Mouse (Mus musculus): Measurements from ENCODE around the gene D430041D05Rik. TPM values are rescaled to one million over a fixed set of nuclear protein-coding genes. Genes with fewer than 3 reads are reported as not detected.

D430041D05Rik gene
- polyA plus RNA-seq, 1 experiment from 2014 or later = 1.7 TPM

DNA sequence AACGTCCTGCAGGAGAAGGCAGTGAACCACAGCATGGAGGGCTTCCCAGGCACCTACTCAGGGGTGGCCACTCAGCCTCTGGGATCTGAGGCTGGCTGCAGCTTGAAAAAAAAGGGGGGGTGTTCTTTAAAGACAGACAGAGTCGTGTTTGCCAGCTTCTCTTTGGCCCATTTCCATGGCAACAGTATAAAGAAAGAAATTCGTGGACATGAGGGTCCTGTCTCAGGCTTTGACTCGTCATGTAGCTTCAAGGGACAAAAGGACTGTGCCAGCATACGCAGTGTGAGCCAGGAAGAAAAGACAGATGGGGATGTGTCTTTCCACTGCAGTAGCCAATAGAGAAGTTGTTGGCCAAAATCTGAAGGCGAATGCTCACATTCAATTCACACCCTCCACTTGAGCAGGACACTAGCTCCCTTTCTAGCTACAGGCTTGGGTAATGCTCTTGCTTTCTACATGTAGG lies 42.9 kb downstream of the D430041D05Rik start:
- peak; percentile 47 for DNase-seq (ENCODE audit: low spot score)
- H3K9me3 ChIP-seq = no peaks in the 10 kb centered on the region
- no peaks in the 10 kb centered on the region for H3K36me3 ChIP-seq
- no peak overlapping the region for H3K4me3 ChIP-seq
- H3K4me1 ChIP-seq (replicated peaks) = peaks cover 26% of the 10 kb centered on the region
- 26% methylated on average over 6 of the region's 6 CpGs for WGBS
- peak overlapping the region; percentile 76 for H3K27ac ChIP-seq
- no peaks in the 10 kb centered on the region for H3K27me3 ChIP-seq (ENCODE audit: insufficient read depth, poor library complexity, severe bottlenecking)

DNA sequence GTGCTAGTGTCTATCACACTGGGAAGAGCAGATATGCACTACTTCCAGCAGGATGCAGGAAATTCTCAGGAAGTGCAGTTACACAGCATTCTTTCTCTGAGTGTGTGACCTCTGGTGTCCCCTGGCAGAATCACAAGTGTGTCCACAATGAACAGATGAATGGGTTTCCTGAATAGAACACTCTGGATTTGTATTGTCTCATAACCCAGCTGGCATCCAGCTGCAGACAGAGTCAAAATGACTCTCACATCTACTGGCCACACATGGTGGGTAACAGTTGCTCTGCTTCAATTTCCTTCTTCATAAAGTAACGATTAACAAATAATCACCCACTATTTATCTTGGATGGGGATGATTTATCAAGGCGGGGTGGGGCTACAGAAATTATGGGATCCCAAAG lies 43.5 kb downstream of the D430041D05Rik start:
- no peaks in the 10 kb centered on the region for H3K36me3 ChIP-seq
- no peaks in the 10 kb centered on the region for H3K27me3 ChIP-seq (ENCODE audit: insufficient read depth, poor library complexity, severe bottlenecking)
- H3K4me3 ChIP-seq = no peak overlapping the region
- DNase-seq (ENCODE audit: low spot score) = peak; percentile 12
- peaks cover 26% of the 10 kb centered on the region for H3K4me1 ChIP-seq (replicated peaks)
- 74% methylated on average over 2 of the region's 2 CpGs for WGBS
- H3K27ac ChIP-seq = peak overlapping the region; percentile 76
- no peaks in the 10 kb centered on the region for H3K9me3 ChIP-seq

DNA sequence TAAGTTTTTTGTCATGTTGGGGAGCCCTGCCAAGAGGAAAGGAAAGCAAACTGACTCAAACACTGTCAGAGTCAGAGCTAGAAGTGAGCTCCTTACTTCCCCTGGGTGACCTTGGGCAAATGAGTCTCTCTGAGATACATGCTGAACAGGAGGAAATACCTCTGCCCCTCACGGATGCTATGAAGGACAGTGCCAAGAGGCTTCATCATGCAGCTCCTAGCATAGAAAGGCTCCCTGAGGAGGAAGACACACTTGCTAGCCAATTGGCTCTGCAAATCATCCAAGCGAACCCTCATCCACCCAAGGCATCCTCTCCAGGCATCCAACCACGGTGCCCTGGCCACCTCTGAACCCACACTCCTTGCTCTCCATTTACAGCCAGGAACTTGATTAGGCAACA lies 51.5 kb downstream of the D430041D05Rik start:
- H3K4me1 ChIP-seq (replicated peaks) = no peaks in the 10 kb centered on the region; the same call in 1 of the 2 replicates
- H3K9me3 ChIP-seq = no peaks in the 10 kb centered on the region
- no peak for DNase-seq (ENCODE audit: low spot score)
- no peaks in the 10 kb centered on the region for H3K27me3 ChIP-seq (ENCODE audit: insufficient read depth, poor library complexity, severe bottlenecking)
- 78% methylated on average over 3 of the region's 3 CpGs for WGBS
- H3K27ac ChIP-seq = no peak overlapping the region
- H3K4me3 ChIP-seq = no peak overlapping the region
- no peaks in the 10 kb centered on the region for H3K36me3 ChIP-seq

DNA sequence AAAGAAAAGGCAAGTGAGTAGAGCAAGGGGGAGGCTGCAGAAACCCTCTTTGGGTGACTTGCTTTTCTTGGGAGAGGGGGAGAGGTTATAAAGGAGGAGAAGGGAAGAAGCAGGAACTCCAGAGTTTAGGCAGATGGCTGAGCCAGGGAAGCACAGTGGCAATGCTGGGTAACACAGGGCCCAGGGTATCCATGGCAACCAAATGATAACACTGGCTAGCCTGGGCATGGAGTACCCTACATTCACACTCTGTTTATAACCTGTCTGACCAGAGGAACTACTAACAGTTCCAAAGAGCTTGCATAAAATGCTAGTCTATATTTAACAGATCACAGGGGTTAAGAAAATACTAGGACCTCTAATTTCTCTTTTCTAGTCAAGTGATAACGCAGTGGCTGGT lies 51.9 kb downstream of the D430041D05Rik start:
- Histone ChIP-seq H3K27ac (no peak overlapping the region), H3K4me3 (no peak overlapping the region), H3K9me3 (no peaks in the 10 kb centered on the region), H3K27me3 (ENCODE audit: insufficient read depth, poor library complexity, severe bottlenecking) (no peaks in the 10 kb centered on the region), H3K36me3 (no peaks in the 10 kb centered on the region), H3K4me1 (replicated peaks) (no peaks in the 10 kb centered on the region; the same call in 1 of the 2 replicates)
- no peak for DNase-seq (ENCODE audit: low spot score)
- 95% methylated on average over 1 of the region's 1 CpGs for WGBS

DNA sequence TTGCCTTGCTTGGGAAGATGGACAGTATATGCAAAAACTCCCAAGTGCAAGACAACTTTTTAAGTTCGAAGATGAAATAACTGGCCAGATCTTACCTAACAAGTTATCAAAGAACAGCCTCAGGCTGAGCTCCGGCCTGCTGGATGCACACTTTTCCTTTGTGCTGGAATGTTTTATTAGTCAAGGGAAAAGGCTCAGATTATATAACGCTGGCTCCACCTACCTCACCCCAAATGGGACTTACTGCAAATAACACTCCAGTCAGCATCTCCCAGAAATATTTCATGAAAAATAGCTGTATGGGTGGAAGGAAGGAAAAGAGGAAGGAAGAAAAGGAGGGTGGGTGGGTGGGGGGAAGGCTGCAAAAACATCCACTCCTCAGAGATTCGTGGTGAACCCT lies 54.3 kb downstream of the D430041D05Rik start:
- no peaks in the 10 kb centered on the region for H3K27me3 ChIP-seq (ENCODE audit: insufficient read depth, poor library complexity, severe bottlenecking)
- 88% methylated on average over 4 of the region's 4 CpGs for WGBS
- no peak overlapping the region for H3K4me3 ChIP-seq
- H3K27ac ChIP-seq = no peak overlapping the region
- no peaks in the 10 kb centered on the region for H3K36me3 ChIP-seq
- DNase-seq (ENCODE audit: low spot score) = no peak
- no peaks in the 10 kb centered on the region; the same call in 1 of the 2 replicates for H3K4me1 ChIP-seq (replicated peaks)
- no peaks in the 10 kb centered on the region for H3K9me3 ChIP-seq

DNA sequence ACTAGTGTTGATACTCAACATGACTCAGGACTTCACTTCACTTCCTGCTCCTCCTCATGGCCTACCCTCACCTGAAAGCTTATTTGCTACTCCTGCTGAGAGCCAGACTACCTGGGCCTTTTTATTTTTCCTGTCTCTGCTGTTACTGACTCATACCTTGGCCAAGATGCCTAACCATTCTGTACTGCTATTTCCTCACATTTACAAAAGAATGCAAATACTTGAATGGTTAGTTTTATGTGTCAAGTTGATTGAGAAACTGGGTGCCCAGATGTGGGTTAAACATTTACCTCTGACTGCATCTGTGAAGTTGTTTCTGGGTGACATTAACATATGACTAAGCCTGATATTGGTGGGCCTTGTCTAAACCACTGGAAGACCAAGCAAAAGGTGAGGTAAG lies 56.7 kb downstream of the D430041D05Rik start:
- Histone ChIP-seq H3K4me3 (no peak overlapping the region), H3K36me3 (no peaks in the 10 kb centered on the region), H3K9me3 (no peaks in the 10 kb centered on the region), H3K4me1 (replicated peaks) (no peaks in the 10 kb centered on the region; the same call in 1 of the 2 replicates), H3K27ac (no peak overlapping the region), H3K27me3 (ENCODE audit: insufficient read depth, poor library complexity, severe bottlenecking) (no peaks in the 10 kb centered on the region)
- no peak for DNase-seq (ENCODE audit: low spot score)

DNA sequence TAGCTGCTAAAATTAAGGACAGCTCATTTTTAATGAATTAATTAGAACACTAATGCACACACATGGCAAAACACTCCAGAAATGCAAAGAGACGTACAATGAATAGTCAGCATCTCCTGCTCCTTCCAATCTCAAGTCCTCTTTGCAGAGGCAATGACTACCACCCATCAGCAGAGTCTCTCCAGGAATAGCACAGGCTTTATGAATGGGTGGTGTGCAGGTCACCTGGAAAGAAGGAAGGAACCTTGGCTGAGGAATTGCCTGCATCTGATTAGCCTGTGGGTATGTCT lies 58.7 kb downstream of the D430041D05Rik start:
- Histone ChIP-seq H3K4me3 (no peak overlapping the region), H3K27me3 (ENCODE audit: insufficient read depth, poor library complexity, severe bottlenecking) (no peaks in the 10 kb centered on the region), H3K9me3 (no peaks in the 10 kb centered on the region), H3K27ac (no peak overlapping the region), H3K36me3 (no peaks in the 10 kb centered on the region), H3K4me1 (replicated peaks) (no peaks in the 10 kb centered on the region)
- no peak for DNase-seq (ENCODE audit: low spot score)
- 93% methylated on average over 1 of the region's 1 CpGs for WGBS

DNA sequence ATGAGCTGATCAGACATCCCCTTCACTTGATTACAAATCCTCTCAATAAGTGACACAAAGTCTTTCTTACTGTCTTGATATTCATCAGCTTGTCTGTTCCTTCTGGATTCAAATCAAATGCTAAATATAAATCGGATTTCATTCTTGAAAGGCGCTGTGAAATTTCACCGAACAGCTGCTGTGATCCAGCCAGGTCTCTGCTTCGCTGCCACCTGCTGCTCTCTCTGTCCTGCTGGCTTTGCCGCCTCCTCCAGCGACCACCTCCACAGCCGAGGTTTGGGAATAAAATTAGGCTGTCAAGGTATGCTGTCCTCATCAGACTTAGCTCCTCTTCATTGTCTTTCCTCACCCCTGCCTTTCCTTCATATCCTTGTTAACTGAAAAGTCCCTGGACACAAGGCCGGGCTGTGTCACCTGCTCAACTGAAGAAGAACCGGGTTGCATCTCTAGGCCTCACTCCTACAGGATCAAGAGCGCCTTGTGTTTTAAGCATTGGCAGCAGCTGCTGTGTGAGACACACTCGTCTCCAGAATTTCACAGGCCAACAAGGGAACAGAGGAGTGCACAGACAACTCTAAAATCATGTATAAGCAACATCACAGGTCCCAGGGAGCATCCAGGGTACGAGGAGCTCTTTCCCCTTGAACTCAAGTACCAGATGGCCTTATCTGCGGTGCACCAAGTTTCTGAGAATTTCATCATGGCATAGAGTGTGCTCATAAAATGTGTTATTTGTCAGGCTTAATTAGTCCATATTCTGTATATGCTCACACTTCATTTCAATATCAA lies 59.2 kb downstream of the D430041D05Rik start:
- DNase-seq (ENCODE audit: low spot score) = no peak

DNA sequence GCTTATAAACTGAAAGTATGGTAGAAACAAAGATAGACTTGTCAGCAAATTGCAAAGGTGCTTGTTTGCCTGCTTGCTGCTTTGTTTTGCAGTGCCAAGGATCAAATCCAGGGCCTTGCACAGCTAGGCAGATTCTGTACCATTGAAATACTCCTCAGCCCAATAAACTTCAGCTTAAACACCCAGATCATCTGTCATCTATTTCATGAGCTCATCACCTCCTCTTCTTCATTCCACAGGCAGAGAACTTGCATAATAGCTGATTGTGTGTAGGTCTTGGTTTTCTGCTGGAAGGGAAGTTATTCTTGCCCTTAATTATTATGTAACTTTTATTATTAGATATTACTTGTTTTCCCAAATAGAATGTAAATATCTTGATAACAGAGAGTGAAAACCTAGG lies 73.2 kb downstream of the D430041D05Rik start:
- no peaks in the 10 kb centered on the region for H3K36me3 ChIP-seq
- no peaks in the 10 kb centered on the region for H3K27me3 ChIP-seq (ENCODE audit: insufficient read depth, poor library complexity, severe bottlenecking)
- DNase-seq (ENCODE audit: low spot score) = no peak

More for the DNA sequence above, 59.2 kb downstream of the D430041D05Rik start:
- Histone ChIP-seq H3K4me3 (no peak overlapping the region), H3K4me1 (replicated peaks) (no peaks in the 10 kb centered on the region), H3K27ac (no peak overlapping the region), H3K36me3 (no peaks in the 10 kb centered on the region), H3K9me3 (no peaks in the 10 kb centered on the region), H3K27me3 (ENCODE audit: insufficient read depth, poor library complexity, severe bottlenecking) (no peaks in the 10 kb centered on the region)
- 83% methylated on average over 13 of the region's 13 CpGs for WGBS

DNA sequence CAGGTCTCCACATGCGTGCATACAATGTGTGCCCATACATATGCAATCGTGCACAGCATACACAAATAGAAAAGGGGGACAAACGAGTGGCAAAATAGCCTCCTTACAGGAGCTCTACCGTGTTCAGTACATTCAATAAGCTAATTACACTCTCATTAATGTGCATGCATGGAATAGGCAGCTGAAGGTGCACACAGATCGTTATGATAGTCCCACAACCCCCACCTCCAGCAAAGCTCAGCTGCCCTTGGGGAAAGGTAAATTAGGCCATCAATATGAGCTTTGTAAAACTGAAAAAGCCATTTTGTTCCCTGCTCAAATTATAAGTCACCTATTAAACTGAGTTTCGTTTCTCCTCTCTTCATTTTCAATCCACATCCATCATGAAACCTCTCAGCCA lies 75.0 kb downstream of the D430041D05Rik start:
- no peaks in the 10 kb centered on the region for H3K36me3 ChIP-seq
- H3K4me1 ChIP-seq (replicated peaks) = no peaks in the 10 kb centered on the region
- no peak overlapping the region for H3K27ac ChIP-seq
- no peaks in the 10 kb centered on the region for H3K27me3 ChIP-seq (ENCODE audit: insufficient read depth, poor library complexity, severe bottlenecking)
- WGBS = 86% methylated on average over 6 of the region's 6 CpGs
- DNase-seq (ENCODE audit: low spot score) = no peak
- no peak overlapping the region for H3K4me3 ChIP-seq
- H3K9me3 ChIP-seq = no peaks in the 10 kb centered on the region

More for the DNA sequence above, 73.2 kb downstream of the D430041D05Rik start:
- Histone ChIP-seq H3K4me1 (replicated peaks) (no peaks in the 10 kb centered on the region), H3K4me3 (no peak overlapping the region), H3K9me3 (no peaks in the 10 kb centered on the region), H3K27ac (no peak overlapping the region)

DNA sequence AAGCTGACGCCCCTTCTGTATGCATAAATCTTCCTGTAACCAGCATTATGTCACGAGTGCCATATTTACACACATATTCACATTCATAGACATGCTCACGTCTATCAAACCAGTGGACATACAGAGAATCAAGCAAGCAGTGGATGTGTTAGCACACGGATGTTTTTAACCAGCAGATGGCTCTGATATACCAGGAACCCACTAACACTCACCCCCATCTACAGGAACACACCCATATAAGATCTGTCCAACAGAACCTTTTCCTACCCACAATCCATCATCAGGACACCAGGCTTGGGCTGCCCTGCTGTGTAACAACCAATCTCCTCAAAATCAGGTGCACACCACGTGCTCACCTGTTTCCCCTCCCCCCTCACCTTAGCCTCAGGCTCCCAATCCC lies 76.9 kb downstream of the D430041D05Rik start:
- H3K4me3 ChIP-seq = no peak overlapping the region
- no peak for DNase-seq (ENCODE audit: low spot score)
- H3K4me1 ChIP-seq (replicated peaks) = no peaks in the 10 kb centered on the region
- H3K36me3 ChIP-seq = no peaks in the 10 kb centered on the region
- H3K9me3 ChIP-seq = no peaks in the 10 kb centered on the region
- H3K27me3 ChIP-seq (ENCODE audit: insufficient read depth, poor library complexity, severe bottlenecking) = no peaks in the 10 kb centered on the region
- WGBS = 75% methylated on average over 5 of the region's 5 CpGs
- no peak overlapping the region for H3K27ac ChIP-seq

DNA sequence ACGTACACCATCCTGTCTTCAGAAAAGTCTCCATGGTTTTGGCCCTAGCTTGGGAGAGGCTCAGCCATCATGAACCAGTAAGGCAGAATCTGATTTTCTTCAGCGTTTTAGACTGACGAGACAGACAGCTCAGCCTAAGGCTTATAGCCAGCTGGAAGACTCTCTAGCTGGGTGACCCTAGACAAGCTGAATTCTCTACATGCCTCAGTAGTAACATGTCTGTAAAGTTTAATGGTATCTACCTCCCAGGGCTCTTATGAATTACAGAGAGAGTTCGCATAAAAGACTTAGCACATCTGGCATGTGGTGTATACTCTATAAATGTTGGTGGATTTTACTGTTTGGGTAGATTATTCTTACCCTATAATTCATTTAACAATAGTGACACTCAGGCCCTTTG lies 78.1 kb downstream of the D430041D05Rik start:
- H3K4me3 ChIP-seq = no peak overlapping the region
- H3K27me3 ChIP-seq (ENCODE audit: insufficient read depth, poor library complexity, severe bottlenecking) = no peaks in the 10 kb centered on the region
- H3K9me3 ChIP-seq = no peaks in the 10 kb centered on the region
- no peak for DNase-seq (ENCODE audit: low spot score)
- H3K27ac ChIP-seq = no peak overlapping the region
- H3K4me1 ChIP-seq (replicated peaks) = no peaks in the 10 kb centered on the region
- no peaks in the 10 kb centered on the region for H3K36me3 ChIP-seq
- WGBS = 82% methylated on average over 4 of the region's 4 CpGs

DNA sequence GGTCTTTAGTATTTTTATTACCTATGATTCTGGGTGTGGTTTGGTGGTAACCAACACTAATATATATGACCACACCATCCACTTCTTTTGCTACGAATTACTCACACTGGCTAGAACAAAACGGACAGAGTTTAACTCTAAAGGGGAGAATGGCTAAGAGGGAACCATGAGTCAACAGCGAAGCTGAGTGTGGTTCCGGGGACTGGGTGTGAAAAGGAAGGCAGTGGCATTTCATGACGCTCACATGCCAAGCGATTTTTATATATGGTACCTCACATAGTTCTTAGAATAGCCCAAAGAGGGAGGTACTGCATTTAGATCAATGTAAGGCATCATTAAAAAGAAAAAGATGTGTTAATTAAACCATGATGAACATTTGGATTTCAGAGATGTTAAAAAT lies 79.6 kb downstream of the D430041D05Rik start:
- Histone ChIP-seq H3K27me3 (ENCODE audit: insufficient read depth, poor library complexity, severe bottlenecking) (no peaks in the 10 kb centered on the region), H3K36me3 (no peaks in the 10 kb centered on the region), H3K4me1 (replicated peaks) (no peaks in the 10 kb centered on the region), H3K27ac (no peak overlapping the region), H3K4me3 (no peak overlapping the region), H3K9me3 (no peaks in the 10 kb centered on the region)
- WGBS = 90% methylated on average over 6 of the region's 6 CpGs
- DNase-seq (ENCODE audit: low spot score) = no peak
